17 mouse cellular contexts compared by ENCODE assay signal in genomic region chr17:34934830-34935229, GRCm38 (mm10). TPM values are rescaled to one million over a fixed set of nuclear protein-coding genes. Genes with fewer than 3 reads are reported as not detected.
DNase-seq lines count a peak whose midpoint lies in the region; ATAC-seq and TF ChIP-seq lines count a peak whose summit lies in the region.
"Had no signal": no experiment of that assay in that cellular context is flagged by ENCODE, and none has a peak within 500 bp of the region (broad histone marks: within the 10 kb centered on the region; RNA-seq: fewer than 3 reads in every experiment).

No protein-coding gene starts in this region.

- no peak for TF ChIP-seq POLR2A in lung, adult 2 months (IDR thresholded peaks at IDR 0.05; ENCODE audit: borderline replicate concordance, extremely low read depth, low read depth, low read length)

- no peak for ATAC-seq in lung, embryonic 14.5 days (ENCODE audit: insufficient read depth)
- ATAC-seq in embryonic facial prominence, embryonic 13.5 days (ENCODE audit: insufficient number of reproducible peaks, insufficient read depth, low FRiP score, low TSS enrichment, low read depth) = no peak
- ATAC-seq in intestine, embryonic 15.5 days = no peak
- ATAC-seq in liver, postnatal 0 days = no peak
- no peak for ATAC-seq in erythroblast, adult 5-6 weeks (replicated peaks; ENCODE audit: low FRiP score, poor library complexity, severe bottlenecking)
- ATAC-seq: activated CD4-positive, CD25-positive, alpha-beta regulatory T cell, adult 4 months; inflammation-experienced regulatory T-cells, adult 6 months; midbrain, embryonic 13.5 days had no signal

- H3K9ac ChIP-seq in lung, embryonic 14.5 days = no peak overlapping the region
- H3K9ac ChIP-seq in embryonic facial prominence, embryonic 13.5 days = peak overlapping the region; percentile 49; the same call in 1 of the 2 replicates
- peak overlapping the region; percentile 17; the same call in 1 of the 2 replicates for H3K9ac ChIP-seq in intestine, embryonic 15.5 days
- H3K9ac ChIP-seq in liver, postnatal 0 days (replicated peaks) = no peak overlapping the region
- H3K9ac ChIP-seq: embryonic facial prominence, embryonic 15.5 days; midbrain, embryonic 13.5 days had no signal

- no peak overlapping the region for H3K4me3 ChIP-seq in lung, embryonic 14.5 days (ENCODE audit: low read depth, low read length)
- H3K4me3 ChIP-seq in lung, adult 2 months (replicated peaks; ENCODE audit: extremely low read depth, low read depth, low read length) = no peak overlapping the region
- H3K4me3 ChIP-seq in embryonic facial prominence, embryonic 13.5 days = no peak overlapping the region
- no peak overlapping the region for H3K4me3 ChIP-seq in intestine, embryonic 15.5 days (replicated peaks)
- no peak overlapping the region for H3K4me3 ChIP-seq in liver, postnatal 0 days (ENCODE audit: low read depth, low read length)
- H3K4me3 ChIP-seq: embryonic facial prominence, embryonic 15.5 days; midbrain, embryonic 13.5 days had no signal

- 0 out of 2 replicates have a peak, but pooled peaks cover 3% of the 10 kb centered on the region for H3K4me1 ChIP-seq in lung, embryonic 14.5 days (ENCODE audit: insufficient read depth)
- H3K4me1 ChIP-seq in lung, adult 2 months (ENCODE audit: control insufficient read depth, insufficient read depth, low read length) = peaks cover 4% of the 10 kb centered on the region; the same call in 1 of the 2 replicates
- H3K4me1 ChIP-seq in embryonic facial prominence, embryonic 13.5 days = peaks cover 26% of the 10 kb centered on the region
- H3K4me1 ChIP-seq in intestine, embryonic 15.5 days (replicated peaks) = peaks cover 19% of the 10 kb centered on the region
- peaks cover 32% of the 10 kb centered on the region for H3K4me1 ChIP-seq in liver, postnatal 0 days (ENCODE audit: insufficient read depth)

- no peaks in the 10 kb centered on the region for H3K27me3 ChIP-seq in lung, embryonic 14.5 days (ENCODE audit: insufficient read depth, low read length)
- H3K27me3 ChIP-seq in embryonic facial prominence, embryonic 13.5 days = no peaks in the 10 kb centered on the region; the same call in 1 of the 2 replicates
- H3K27me3 ChIP-seq in intestine, embryonic 15.5 days (replicated peaks) = no peaks in the 10 kb centered on the region
- no peaks in the 10 kb centered on the region for H3K27me3 ChIP-seq in liver, postnatal 0 days (ENCODE audit: insufficient read depth, low read length)
- H3K27me3 ChIP-seq: embryonic facial prominence, embryonic 15.5 days; midbrain, embryonic 13.5 days had no signal

- 45% methylated on average over 8 of the region's 8 CpGs for WGBS in lung, embryonic 14.5 days
- whole genome bisulfite sequencing in lung, adult 2 months = 46% methylated on average over 8 of the region's 8 CpGs
- WGBS in embryonic facial prominence, embryonic 13.5 days = 33% methylated on average over 8 of the region's 8 CpGs
- 52% methylated on average over 8 of the region's 8 CpGs for WGBS in intestine, embryonic 15.5 days
- WGBS in liver, postnatal 0 days (ENCODE audit: insufficient replicate concordance) = 33% methylated on average over 8 of the region's 8 CpGs

- peak; percentile 23 for DNase-seq in lung, embryonic 14.5 days
- no peak for DNase-seq in lung, adult 2 months
- DNase-seq in liver, postnatal 0 days = no peak
- DNase-seq in layer of hippocampus, adult 11-12 months (ENCODE audit: low spot score) = no peak
- DNase-seq in ovary, postnatal 36 days (ENCODE audit: low spot score) = no peak
- DNase-seq: cerebellum, adult 18-20 months; thymus, postnatal 25 days had no signal

- no peak overlapping the region for H3K27ac ChIP-seq in lung, embryonic 14.5 days (ENCODE audit: low read depth)
- H3K27ac ChIP-seq in embryonic facial prominence, embryonic 13.5 days = no peak overlapping the region
- no peak overlapping the region for H3K27ac ChIP-seq in intestine, embryonic 15.5 days
- peak overlapping the region; percentile 64 for H3K27ac ChIP-seq in liver, postnatal 0 days (ENCODE audit: low read depth)
- H3K27ac ChIP-seq: embryonic facial prominence, embryonic 15.5 days; midbrain, embryonic 13.5 days had no signal

- H3K9me3 ChIP-seq in lung, embryonic 14.5 days (ENCODE audit: low read depth, low read length) = no peaks in the 10 kb centered on the region
- H3K9me3 ChIP-seq in embryonic facial prominence, embryonic 13.5 days = no peaks in the 10 kb centered on the region
- no peaks in the 10 kb centered on the region for H3K9me3 ChIP-seq in intestine, embryonic 15.5 days
- no peaks in the 10 kb centered on the region for H3K9me3 ChIP-seq in liver, postnatal 0 days (ENCODE audit: low read length)
- H3K9me3 ChIP-seq: embryonic facial prominence, embryonic 15.5 days; midbrain, embryonic 13.5 days had no signal

- peak; percentile 56; the same call in 1 of the 2 replicates for TF ChIP-seq EP300 in liver, postnatal 0 days (IDR thresholded peaks at IDR 0.05; ENCODE audit: low read depth)

- peaks cover 4% of the 10 kb centered on the region; the same call in 1 of the 2 replicates for H3K36me3 ChIP-seq in lung, embryonic 14.5 days (ENCODE audit: insufficient read depth)
- peaks cover 9% of the 10 kb centered on the region; the same call in 1 of the 2 replicates for H3K36me3 ChIP-seq in embryonic facial prominence, embryonic 13.5 days
- no peaks in the 10 kb centered on the region for H3K36me3 ChIP-seq in intestine, embryonic 15.5 days
- H3K36me3 ChIP-seq in liver, postnatal 0 days (replicated peaks; ENCODE audit: insufficient read depth, low read length) = peaks cover 5% of the 10 kb centered on the region; the same call in 1 of the 2 replicates

- no peak for TF ChIP-seq CTCF in lung, embryonic 14.5 days (IDR thresholded peaks at IDR 0.05; ENCODE audit: low read depth)
- TF ChIP-seq CTCF in lung, adult 2 months (IDR thresholded peaks at IDR 0.05; ENCODE audit: insufficient read depth, low read length) = no peak
- TF ChIP-seq CTCF in liver, postnatal 0 days (IDR thresholded peaks at IDR 0.05; ENCODE audit: low read depth) = no peak

- no peak overlapping the region for H3K4me2 ChIP-seq in lung, embryonic 14.5 days
- no peak overlapping the region for H3K4me2 ChIP-seq in embryonic facial prominence, embryonic 13.5 days
- peak overlapping the region; percentile 36; the same call in 1 of the 2 replicates for H3K4me2 ChIP-seq in intestine, embryonic 15.5 days (replicated peaks)
- peak overlapping the region; percentile 60; the same call in 1 of the 2 replicates for H3K4me2 ChIP-seq in liver, postnatal 0 days (ENCODE audit: low read depth, low read length)
- H3K4me2 ChIP-seq: embryonic facial prominence, embryonic 15.5 days; midbrain, embryonic 13.5 days had no signal

RNA-seq across cellular contexts. Expression of gene Neu1, which starts 3.8 kb away (rescaled TPM):
- 10.6 and 11.6 TPM in 2 replicates for polyA plus RNA-seq in lung, embryonic 14.5 days (2014; fragmentation: Nextera tagmentation; extraction: Ambion mirVana)
- polyA plus RNA-seq in lung, adult 2 months (2012; rRNA removed) = 40.4 and 46.6 TPM in 2 replicates
- 18.8 and 20.3 TPM in 2 replicates for polyA plus RNA-seq in embryonic facial prominence, embryonic 13.5 days (2015; fragmentation: Nextera tagmentation; extraction: Ambion mirVana)
- polyA plus RNA-seq in intestine, embryonic 15.5 days (2015; fragmentation: Nextera tagmentation; extraction: Ambion mirVana) = 118 and 134 TPM in 2 replicates
- polyA plus RNA-seq in liver, postnatal 0 days (2015; fragmentation: Nextera tagmentation; extraction: Ambion mirVana) = 35.6 and 40.3 TPM in 2 replicates
- total RNA-seq in erythroblast, adult 5-6 weeks (2015; ENCODE audit: low replicate concordance) = 12.3 and 12.9 TPM in 2 replicates
- total RNA-seq in erythroblast, adult 5-6 weeks (2017; ENCODE audit: low replicate concordance) = 7.0 and 8.7 TPM in 2 replicates

RNA-seq across cellular contexts. Expression of gene Slc44a4, which starts 20.6 kb away (rescaled TPM):
- 0.42 and 0.55 TPM in 2 replicates for polyA plus RNA-seq in lung, embryonic 14.5 days (2014; fragmentation: Nextera tagmentation; extraction: Ambion mirVana)
- 11.6 and 13.5 TPM in 2 replicates for polyA plus RNA-seq in lung, adult 2 months (2012; rRNA removed)
- polyA plus RNA-seq in embryonic facial prominence, embryonic 13.5 days (2015; fragmentation: Nextera tagmentation; extraction: Ambion mirVana) = 0.24 and 0.83 TPM in 2 replicates
- 56.2 and 60.4 TPM in 2 replicates for polyA plus RNA-seq in intestine, embryonic 15.5 days (2015; fragmentation: Nextera tagmentation; extraction: Ambion mirVana)
- 3.5 and 3.6 TPM in 2 replicates for polyA plus RNA-seq in liver, postnatal 0 days (2015; fragmentation: Nextera tagmentation; extraction: Ambion mirVana)
- not detected in 2 replicates for total RNA-seq in erythroblast, adult 5-6 weeks (2015; ENCODE audit: low replicate concordance)
- not detected in 2 replicates for total RNA-seq in erythroblast, adult 5-6 weeks (2017; ENCODE audit: low replicate concordance)
- polyA plus RNA-seq: activated CD4-positive, CD25-positive, alpha-beta regulatory T cell, adult 4 months; inflammation-experienced regulatory T-cells, adult 6 months; limb, embryonic 11.5 days; midbrain, embryonic 13.5 days had no signal

RNA-seq across cellular contexts. Expression of gene Hspa1b, which starts 24.2 kb away (rescaled TPM):
- 0.16 and 0.35 TPM in 2 replicates for polyA plus RNA-seq in lung, embryonic 14.5 days (2014; fragmentation: Nextera tagmentation; extraction: Ambion mirVana)
- polyA plus RNA-seq in lung, adult 2 months (2012; rRNA removed) = 20.1 and 93.1 TPM in 2 replicates
- 0.53 and 0.87 TPM in 2 replicates for polyA plus RNA-seq in embryonic facial prominence, embryonic 13.5 days (2015; fragmentation: Nextera tagmentation; extraction: Ambion mirVana)
- polyA plus RNA-seq in intestine, embryonic 15.5 days (2015; fragmentation: Nextera tagmentation; extraction: Ambion mirVana) = 0.43 TPM in 2 replicates
- 0.06 and 0.12 TPM in 2 replicates for polyA plus RNA-seq in liver, postnatal 0 days (2015; fragmentation: Nextera tagmentation; extraction: Ambion mirVana)
- 4.0 and 7.3 TPM in 2 replicates for total RNA-seq in erythroblast, adult 5-6 weeks (2015; ENCODE audit: low replicate concordance)
- total RNA-seq in erythroblast, adult 5-6 weeks (2017; ENCODE audit: low replicate concordance) = 4.3 and 7.9 TPM in 2 replicates

RNA-seq across cellular contexts. Expression of gene Gm20481, which starts 34.9 kb away (rescaled TPM):
- polyA plus RNA-seq in lung, embryonic 14.5 days (2014; fragmentation: Nextera tagmentation; extraction: Ambion mirVana) = 1.3 TPM in 1 of 2 replicates, not detected in the other
- polyA plus RNA-seq in lung, adult 2 months (2012; rRNA removed) = not detected in 2 replicates
- polyA plus RNA-seq in embryonic facial prominence, embryonic 13.5 days (2015; fragmentation: Nextera tagmentation; extraction: Ambion mirVana) = not detected in 2 replicates
- polyA plus RNA-seq in intestine, embryonic 15.5 days (2015; fragmentation: Nextera tagmentation; extraction: Ambion mirVana) = not detected in 2 replicates
- polyA plus RNA-seq in liver, postnatal 0 days (2015; fragmentation: Nextera tagmentation; extraction: Ambion mirVana) = 0.28 TPM in 1 of 2 replicates, not detected in the other
- total RNA-seq in erythroblast, adult 5-6 weeks (2015; ENCODE audit: low replicate concordance) = not detected in 2 replicates
- not detected in 2 replicates for total RNA-seq in erythroblast, adult 5-6 weeks (2017; ENCODE audit: low replicate concordance)
- total RNA-seq: gastrocnemius, adult 8-10 months had no signal
- polyA plus RNA-seq: activated CD4-positive, CD25-positive, alpha-beta regulatory T cell, adult 4 months; embryonic facial prominence, embryonic 15.5 days; midbrain, embryonic 13.5 days; spleen, adult 2 months had no signal

RNA-seq across cellular contexts. Expression of gene Ehmt2, which starts 36.6 kb away (rescaled TPM):
- polyA plus RNA-seq in lung, embryonic 14.5 days (2014; fragmentation: Nextera tagmentation; extraction: Ambion mirVana) = 64.1 and 71.0 TPM in 2 replicates
- polyA plus RNA-seq in lung, adult 2 months (2012; rRNA removed) = 192 and 199 TPM in 2 replicates
- 98.5 and 100 TPM in 2 replicates for polyA plus RNA-seq in embryonic facial prominence, embryonic 13.5 days (2015; fragmentation: Nextera tagmentation; extraction: Ambion mirVana)
- polyA plus RNA-seq in intestine, embryonic 15.5 days (2015; fragmentation: Nextera tagmentation; extraction: Ambion mirVana) = 61.2 and 67.6 TPM in 2 replicates
- 11.1 TPM in 2 replicates for polyA plus RNA-seq in liver, postnatal 0 days (2015; fragmentation: Nextera tagmentation; extraction: Ambion mirVana)
- 18.8 and 19.9 TPM in 2 replicates for total RNA-seq in erythroblast, adult 5-6 weeks (2015; ENCODE audit: low replicate concordance)
- total RNA-seq in erythroblast, adult 5-6 weeks (2017; ENCODE audit: low replicate concordance) = 18.8 and 22.0 TPM in 2 replicates

Comparison
In these comparisons a context has a peak if more than half of its experiments do, and no peak if none do; other contexts are left out.
1. RNA of gene Hspa1b, which starts 24.2 kb away (polyA plus RNA-seq): 20.1 to 93.1 TPM in lung, adult 2 months; 0.53 to 0.87 TPM in embryonic facial prominence, embryonic 13.5 days, 0.43 TPM in intestine, embryonic 15.5 days, 0.16 to 0.35 TPM in lung, embryonic 14.5 days and 0.06 to 0.12 TPM in liver, postnatal 0 days; every median in the first group is over 10 times any median in the second.
2. H3K4me2 ChIP-seq: peak in intestine, embryonic 15.5 days (single experiment) and liver, postnatal 0 days (single experiment); none in lung, embryonic 14.5 days (single experiment) and embryonic facial prominence, embryonic 13.5 days (single experiment).
3. H3K9ac ChIP-seq: peak in embryonic facial prominence, embryonic 13.5 days (single experiment) and intestine, embryonic 15.5 days (single experiment); none in lung, embryonic 14.5 days (single experiment) and liver, postnatal 0 days (single experiment).